Mouse (Mus musculus) midbrain, embryonic 15.5 days (tissue): ENCODE results near the gene Hist1h4n. TPM values are rescaled to one million over a fixed set of nuclear protein-coding genes. Genes with fewer than 3 reads are reported as not detected.
A peak's percentile ranks its signal among the peaks of the same experiment; 100 is the strongest.
"Not testable (repeated sequence)": the region's sequence is repeated elsewhere in the genome, so short reads cannot be mapped to it uniquely, and the experiment has no call there.

Experiments used
- ATAC-seq: fragments of 200-750 bp; cut with Nextera tagmentation; replicated peaks from 2 replicates; pipeline ENCODE4 v1.8.0; 2017; ENCODE audit warnings: moderate TSS enrichment
- H3K27ac ChIP-seq: fragments of 300-500 bp; sonication (generic); 2 replicates; pipeline ENCODE4 v1.5.1; 2015; ENCODE audit warnings: mild to moderate bottlenecking, inconsistent platforms
- H3K27me3 ChIP-seq: fragments of 300-500 bp; sonication (generic); replicated peaks from 2 replicates; pipeline ENCODE4 v1.6.1; 2015; ENCODE audit warnings: inconsistent platforms
- H3K36me3 ChIP-seq: fragments of 300-500 bp; sonication (generic); replicated peaks from 2 replicates; pipeline ENCODE4 v1.6.1; 2015; ENCODE audit warnings: inconsistent platforms
- H3K4me1 ChIP-seq: fragments of 300-500 bp; sonication (generic); 2 replicates; pipeline ENCODE4 v1.6.1; 2015; ENCODE audit warnings: inconsistent platforms
- H3K4me2 ChIP-seq: fragments of 300-500 bp; sonication (generic); 2 replicates; pipeline ENCODE4 v1.6.1; 2015; ENCODE audit warnings: inconsistent platforms, mild to moderate bottlenecking, moderate library complexity
- H3K4me3 ChIP-seq: fragments of 300-500 bp; sonication (generic); 2 replicates; pipeline ENCODE4 v1.5.1; 2015; ENCODE audit warnings: mild to moderate bottlenecking, inconsistent platforms
- H3K9ac ChIP-seq: fragments of 300-500 bp; sonication (generic); 2 replicates; pipeline ENCODE4 v1.6.1; 2015; ENCODE audit warnings: mild to moderate bottlenecking, inconsistent platforms
- H3K9me3 ChIP-seq: fragments of 300-500 bp; sonication (generic); 2 replicates; pipeline ENCODE4 v1.6.1; 2016; ENCODE audit warnings: inconsistent platforms
- WGBS: fragments of 180-500 bp; shearing (Covaris S2); methylation state at CpG from one replicate; pipeline ENCODE4 v1.1.7; 2015; ENCODE audit warnings: mixed read lengths; 5-methylcytosine and 5-hydroxymethylcytosine counted together
- microRNA-seq: library from miRNA; unstranded; fragments of <30 nt; microRNA quantifications from one replicate; pipeline ENCODE4, GENCODE M21; 2016
- polyA plus RNA-seq: library from polyadenylated mRNA; unstranded; fragments of >200 nt; fragmentation: Nextera tagmentation; extraction: Ambion mirVana; gene quantifications from 2 replicates; pipeline ENCODE4 v1.2.1, GENCODE M21; 2015

The Hist1h4n gene
- polyA plus RNA-seq, 1 experiment from 2014 or later: 4.2 TPM

DNA sequence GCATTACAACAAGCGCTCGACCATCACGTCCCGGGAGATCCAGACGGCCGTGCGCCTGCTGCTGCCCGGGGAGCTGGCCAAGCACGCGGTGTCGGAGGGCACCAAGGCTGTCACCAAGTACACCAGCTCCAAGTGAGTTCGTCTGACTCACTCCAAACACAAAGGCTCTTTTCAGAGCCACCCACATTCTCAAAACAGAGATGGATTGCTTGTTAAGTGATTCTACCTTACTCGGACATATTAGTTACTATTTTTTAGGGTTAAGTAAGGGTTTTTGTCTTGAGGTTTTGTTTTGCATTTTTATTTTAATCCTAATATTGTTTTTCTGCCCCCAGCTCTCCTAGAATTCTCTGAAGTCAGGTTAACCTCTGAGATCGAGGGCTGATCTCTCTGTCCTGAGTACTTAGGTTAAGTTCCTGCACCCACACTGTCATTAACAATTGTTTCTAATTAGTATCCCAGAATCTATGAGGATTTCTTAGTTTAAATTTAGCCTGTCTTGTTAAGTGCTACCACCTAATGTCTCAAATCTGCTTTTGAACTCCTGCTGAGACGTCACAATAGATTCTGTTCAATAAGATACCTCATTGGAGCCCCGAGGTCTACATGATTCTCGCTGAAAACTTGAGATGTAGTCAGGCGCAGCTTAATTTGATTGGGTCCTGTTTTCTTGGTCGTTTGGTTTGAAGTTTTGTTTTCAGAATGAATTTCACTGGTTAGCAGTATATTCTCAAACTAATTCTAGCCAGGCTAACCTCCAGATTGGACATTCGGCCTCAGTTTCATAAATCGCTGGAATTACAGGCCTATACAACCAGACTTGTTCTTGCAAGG is 44.0 kb downstream of the Hist1h4n start:
- no peaks in the 10 kb centered on the region for H3K36me3 ChIP-seq
- 11% methylated on average over 14 of the region's 21 CpGs for WGBS
- H3K4me1 ChIP-seq: peaks cover 21% of the 10 kb centered on the region
- no peak; the same call in 1 of the 2 replicates for ATAC-seq
- 0 out of 2 replicates have a peak, but pooled peaks cover 2% of the 10 kb centered on the region for H3K27me3 ChIP-seq
- H3K9me3 ChIP-seq: no peaks in the 10 kb centered on the region
- H3K4me3 ChIP-seq: peak overlapping the region; percentile 41
- peak overlapping the region; percentile 69 for H3K4me2 ChIP-seq
- peak overlapping the region; percentile 38; the same call in 1 of the 2 replicates for H3K27ac ChIP-seq
- H3K9ac ChIP-seq: 0 out of 2 replicates have a peak overlapping the region, but pooled peaks have one; percentile 2

DNA sequence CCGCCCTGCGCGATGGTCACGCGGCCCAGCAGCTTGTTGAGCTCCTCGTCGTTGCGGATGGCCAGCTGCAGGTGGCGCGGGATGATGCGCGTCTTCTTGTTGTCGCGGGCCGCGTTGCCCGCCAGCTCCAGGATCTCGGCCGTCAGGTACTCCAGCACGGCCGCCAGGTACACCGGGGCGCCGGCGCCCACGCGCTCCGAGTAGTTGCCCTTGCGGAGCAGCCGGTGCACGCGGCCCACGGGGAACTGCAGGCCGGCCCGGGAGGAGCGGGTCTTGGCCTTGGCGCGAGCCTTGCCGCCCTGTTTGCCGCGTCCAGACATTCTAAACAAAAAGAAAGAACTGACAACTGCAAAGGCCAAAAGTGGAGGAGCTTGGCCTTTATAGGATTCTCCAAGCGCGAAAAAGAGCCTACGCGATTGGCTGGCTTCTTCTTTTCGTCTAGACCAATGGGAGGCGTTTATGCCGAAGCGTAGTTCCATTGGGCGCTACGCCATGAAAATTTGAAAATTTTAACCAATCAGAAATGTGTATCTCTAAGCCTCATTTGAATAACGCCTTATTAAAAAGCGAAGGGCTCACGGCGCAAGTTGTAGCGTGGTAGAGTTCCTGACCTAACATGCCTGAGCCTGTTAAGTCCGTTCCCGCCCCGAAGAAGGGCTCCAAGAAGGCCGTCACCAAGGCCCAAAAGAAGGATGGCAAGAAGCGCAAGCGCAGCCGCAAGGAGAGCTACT is 44.9 kb downstream of the Hist1h4n start, which contains the start of the genes Hist1h2an and Hist1h2bp:
Gene Hist1h2an, minus strand, starts transcription at position 320 of the 731 bp plus-strand sequence.
Gene Hist1h2bp, plus strand, starts transcription at position 563 of the 731 bp plus-strand sequence.
- H3K36me3 ChIP-seq, H3K27me3 ChIP-seq, H3K9me3 ChIP-seq: not testable (repeated sequence)
- peak within 1 kb of the TSS; percentile 69 for H3K4me2 ChIP-seq
- WGBS: under 1% methylated on average over 41 of the region's 63 CpGs
- ATAC-seq: peak; percentile 95
- peaks cover 29% of the 10 kb centered on the region for H3K4me1 ChIP-seq
- H3K27ac ChIP-seq: peak within 1 kb of the TSS; percentile 79
- H3K9ac ChIP-seq: peak within 1 kb of the TSS; percentile 22; the same call in 1 of the 2 replicates
- peak within 1 kb of the TSS; percentile 41 for H3K4me3 ChIP-seq

DNA sequence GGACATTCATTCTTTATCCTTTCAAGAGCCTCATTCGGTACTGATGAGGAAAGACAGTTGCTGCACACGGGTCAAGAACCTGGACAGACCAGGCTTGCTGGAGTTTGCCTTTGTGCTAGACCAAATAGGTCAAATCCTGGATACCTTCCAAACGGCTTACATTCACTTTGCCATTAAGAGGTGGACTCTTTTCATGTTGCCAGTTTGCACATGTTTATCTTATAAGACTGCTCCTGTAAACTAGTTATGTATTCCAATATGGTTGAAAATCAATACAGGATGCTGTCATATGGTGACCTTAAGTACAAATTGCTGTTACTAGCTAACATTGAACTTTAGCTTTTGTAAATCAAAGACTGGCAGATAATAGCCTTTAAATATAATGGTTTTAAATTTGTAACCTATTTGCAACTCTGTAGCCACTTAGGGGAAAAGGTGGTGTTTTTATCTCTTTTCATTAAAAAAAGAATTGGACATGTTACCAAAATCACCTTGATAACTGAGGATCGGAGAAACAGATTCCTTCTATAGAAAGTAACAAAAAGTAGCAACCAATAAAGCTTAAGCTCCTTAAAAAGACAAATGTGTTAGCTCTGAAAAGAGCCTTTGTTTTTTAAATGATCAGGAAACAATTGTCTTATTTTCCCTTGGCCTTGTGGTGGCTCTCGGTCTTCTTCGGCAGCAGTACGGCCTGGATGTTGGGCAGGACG is 45.7 kb downstream of the Hist1h4n start:
- peak overlapping the region; percentile 69 for H3K4me2 ChIP-seq
- no peaks in the 10 kb centered on the region for H3K9me3 ChIP-seq
- H3K27ac ChIP-seq: peak overlapping the region; percentile 75
- ATAC-seq: no peak
- H3K9ac ChIP-seq: peak overlapping the region; percentile 22; the same call in 1 of the 2 replicates
- no peaks in the 10 kb centered on the region for H3K27me3 ChIP-seq
- H3K36me3 ChIP-seq: no peaks in the 10 kb centered on the region
- H3K4me3 ChIP-seq: peak overlapping the region; percentile 41
- 2% methylated on average over 8 of the region's 8 CpGs for WGBS
- peaks cover 29% of the 10 kb centered on the region for H3K4me1 ChIP-seq

DNA sequence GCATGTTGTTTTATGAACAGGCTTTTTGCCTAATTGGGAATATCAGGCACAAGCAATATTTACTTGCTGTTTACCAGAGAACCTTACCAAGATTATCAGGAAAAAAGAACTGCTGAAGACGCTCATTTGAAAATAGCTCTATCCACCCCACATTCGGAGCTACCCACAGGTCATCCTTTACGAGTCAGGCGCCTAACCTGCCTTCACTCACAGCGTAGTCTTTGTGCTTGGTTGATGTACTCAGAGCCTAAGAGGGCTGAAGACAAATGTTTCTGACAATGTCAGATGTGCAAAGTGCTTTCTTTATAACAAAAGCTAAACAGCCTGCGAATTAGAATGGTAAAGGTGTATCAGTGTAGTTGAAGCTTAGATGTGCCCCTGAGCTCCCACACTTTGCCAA is 47.7 kb downstream of the Hist1h4n start:
- ATAC-seq: no peak
- Histone ChIP-seq H3K27me3 (no peaks in the 10 kb centered on the region), H3K4me1 (peaks cover 44% of the 10 kb centered on the region), H3K4me3 (no peak overlapping the region), H3K27ac (no peak overlapping the region), H3K4me2 (0 out of 2 replicates have a peak overlapping the region, but pooled peaks have one; percentile 81), H3K9ac (no peak overlapping the region), H3K9me3 (no peaks in the 10 kb centered on the region), H3K36me3 (no peaks in the 10 kb centered on the region)
- 22% methylated on average over 6 of the region's 6 CpGs for WGBS

DNA sequence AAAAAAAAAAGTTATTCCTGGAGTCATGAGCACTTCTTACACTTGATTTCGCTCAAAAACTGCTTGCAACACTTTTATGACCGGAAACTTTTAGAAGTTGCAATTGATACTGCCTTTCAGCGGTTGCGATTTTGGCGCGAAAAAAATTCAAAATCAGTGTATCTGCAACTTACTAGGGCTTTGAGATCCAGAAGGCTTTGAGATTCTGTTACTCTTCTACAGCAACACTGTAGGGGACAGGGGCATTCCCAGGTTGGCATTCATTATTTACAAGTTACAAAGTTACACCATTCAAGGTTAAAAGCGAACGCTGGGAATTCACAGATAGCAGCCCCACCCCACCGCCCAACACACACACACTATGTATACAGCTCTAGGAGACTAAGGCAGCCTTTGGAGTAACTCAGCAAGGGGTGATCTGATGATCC is 48.2 kb downstream of the Hist1h4n start:
- Histone ChIP-seq H3K27ac (0 out of 2 replicates have a peak overlapping the region, but pooled peaks have one; percentile 67), H3K27me3 (no peaks in the 10 kb centered on the region), H3K4me3 (peak overlapping the region; percentile 41), H3K9ac (no peak overlapping the region), H3K4me1 (peaks cover 46% of the 10 kb centered on the region), H3K36me3 (no peaks in the 10 kb centered on the region), H3K4me2 (peak overlapping the region; percentile 81), H3K9me3 (no peaks in the 10 kb centered on the region)
- 2% methylated on average over 9 of the region's 9 CpGs for WGBS
- no peak for ATAC-seq

DNA sequence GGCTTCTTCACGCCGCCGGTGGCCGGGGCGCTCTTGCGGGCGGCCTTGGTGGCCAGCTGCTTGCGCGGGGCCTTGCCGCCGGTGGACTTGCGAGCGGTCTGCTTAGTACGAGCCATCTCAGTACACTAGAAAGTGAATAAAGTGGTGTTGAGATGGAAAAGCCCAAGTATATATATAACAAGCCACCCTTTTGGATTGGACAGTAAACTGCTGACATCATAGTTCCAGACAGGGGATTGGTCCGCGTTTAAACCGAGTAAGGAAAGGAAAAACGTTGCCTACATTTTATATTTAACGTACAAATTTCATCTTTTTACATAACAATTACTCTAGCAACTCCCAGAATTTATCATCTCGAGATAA is 48.8 kb downstream of the Hist1h4n start, which contains the start of gene Hist1h3i:
Gene Hist1h3i, minus strand, starts transcription at position 116 of the 363 bp plus-strand sequence.
- Histone ChIP-seq H3K9me3 (no peaks in the 10 kb centered on the region), H3K36me3 (no peaks in the 10 kb centered on the region), H3K4me1 (peaks cover 49% of the 10 kb centered on the region), H3K27me3 (no peaks in the 10 kb centered on the region), H3K4me2 (peak within 1 kb of the TSS; percentile 81), H3K27ac (peak within 1 kb of the TSS; percentile 78), H3K9ac (peak within 1 kb of the TSS; percentile 38; the same call in 1 of the 2 replicates), H3K4me3 (peak within 1 kb of the TSS; percentile 41)
- under 1% methylated on average over 19 of the region's 20 CpGs for WGBS
- peak; percentile 80 for ATAC-seq

DNA sequence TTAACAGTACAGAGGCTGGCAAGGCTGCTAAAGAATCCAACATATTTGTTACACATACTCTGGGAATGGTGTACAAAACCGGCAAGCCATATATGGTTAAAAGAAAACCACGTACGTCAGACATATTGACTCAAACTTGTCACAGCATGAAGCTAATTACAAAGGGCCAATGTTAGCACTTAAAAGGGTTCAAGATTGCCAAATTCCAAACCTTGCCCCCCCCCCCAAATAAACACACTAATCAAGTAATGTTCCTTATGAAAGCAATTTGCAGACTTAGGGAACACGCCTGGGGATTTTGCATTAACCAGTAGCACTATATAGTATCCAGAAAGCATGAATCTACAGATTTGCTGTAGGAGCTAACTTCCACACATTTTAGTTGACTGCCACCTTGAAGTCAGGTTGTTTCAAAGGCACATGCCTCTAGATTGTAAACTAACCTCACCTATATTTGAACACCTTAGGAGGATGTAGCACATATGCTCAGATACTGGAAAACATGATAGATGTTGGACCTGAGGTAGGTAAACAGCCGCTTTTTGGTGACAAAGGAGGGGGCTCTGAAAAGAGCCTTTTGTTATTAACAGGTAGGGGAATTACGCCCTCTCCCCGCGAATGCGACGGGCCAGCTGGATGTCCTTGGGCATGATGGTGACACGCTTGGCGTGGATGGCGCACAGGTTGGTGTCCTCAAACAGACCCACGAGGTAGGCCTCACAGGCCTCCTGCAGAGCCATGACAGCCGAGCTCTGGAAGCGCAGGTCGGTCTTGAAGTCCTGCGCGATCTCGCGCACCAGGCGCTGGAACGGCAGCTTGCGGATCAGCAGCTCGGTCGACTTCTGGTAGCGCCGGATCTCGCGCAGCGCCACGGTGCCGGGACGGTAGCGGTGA is 49.4 kb downstream of the Hist1h4n start:
- not testable (repeated sequence) for H3K27me3 ChIP-seq, H3K36me3 ChIP-seq, ATAC-seq, H3K9me3 ChIP-seq
- WGBS: 1% methylated on average over 21 of the region's 35 CpGs
- peak overlapping the region; percentile 78 for H3K27ac ChIP-seq
- peak overlapping the region; percentile 81 for H3K4me2 ChIP-seq
- H3K4me3 ChIP-seq: peak overlapping the region; percentile 41
- peak overlapping the region; percentile 38; the same call in 1 of the 2 replicates for H3K9ac ChIP-seq
- peaks cover 45% of the 10 kb centered on the region for H3K4me1 ChIP-seq

Small RNAs within 50 kb of the gene (microRNA-seq; reads per million reads assigned to microRNA genes)
- gene Gm19658 (not detected), gene Gm44346 (not detected), gene Gm44466 (not detected)

Other genes starting within 250 kb of the Hist1h4n start
- gene Olfr1362, start 218.2 kb downstream of the Hist1h4n start, polyA plus RNA-seq: not detected in 2 replicates
- gene Olfr11, start 189.7 kb downstream of the Hist1h4n start, polyA plus RNA-seq: 0.06 and 0.08 TPM in 2 replicates
- not detected in 2 replicates for gene Olfr1361, start 168.8 kb downstream of the Hist1h4n start, polyA plus RNA-seq
- not detected in 2 replicates for gene Olfr1360, start 154.8 kb downstream of the Hist1h4n start, polyA plus RNA-seq
- not detected in 2 replicates for gene Olfr1359, start 134.1 kb downstream of the Hist1h4n start, polyA plus RNA-seq
- gene Hist1h2bl, start 116.1 kb downstream of the Hist1h4n start, polyA plus RNA-seq: 0.59 TPM in 1 of 2 replicates, not detected in the other
- gene Hist1h2ai, start 115.8 kb downstream of the Hist1h4n start, polyA plus RNA-seq: 3.9 and 10.3 TPM in 2 replicates
- 1.1 TPM in 1 of 2 replicates, not detected in the other for gene Hist1h3h, start 114.5 kb downstream of the Hist1h4n start, polyA plus RNA-seq
- 0.39 and 1.7 TPM in 2 replicates for gene Hist1h2bm, start 110.2 kb downstream of the Hist1h4n start, polyA plus RNA-seq
- 0.93 TPM in 1 of 2 replicates, not detected in the other for gene Hist1h4j, start 97.1 kb downstream of the Hist1h4n start, polyA plus RNA-seq
- 1.8 and 4.2 TPM in 2 replicates for gene Hist1h4k, start 81.7 kb downstream of the Hist1h4n start, polyA plus RNA-seq
- 5.5 and 6.9 TPM in 2 replicates for gene Hist1h2ak, start 78.4 kb downstream of the Hist1h4n start, polyA plus RNA-seq
- 0.89 TPM in 1 of 2 replicates, not detected in the other for gene Hist1h2bn, start 78.1 kb downstream of the Hist1h4n start, polyA plus RNA-seq
- 3.4 and 3.7 TPM in 2 replicates for gene Hist1h1b, start 51.6 kb downstream of the Hist1h4n start, polyA plus RNA-seq
- gene Hist1h3i, start 48.8 kb downstream of the Hist1h4n start, polyA plus RNA-seq: 26.1 and 35.4 TPM in 2 replicates
- 3.8 TPM in 1 of 2 replicates, not detected in the other for gene Hist1h2an, start 45.0 kb downstream of the Hist1h4n start, polyA plus RNA-seq
- 0.31 and 0.87 TPM in 2 replicates for gene Hist1h2bp, start 44.7 kb downstream of the Hist1h4n start, polyA plus RNA-seq
- gene Hist1h2bq, start 22.0 kb downstream of the Hist1h4n start, polyA plus RNA-seq: 3.6 and 4.1 TPM in 2 replicates
- not detected in 2 replicates for gene Hist1h2ao, start 21.7 kb downstream of the Hist1h4n start, polyA plus RNA-seq
- gene Hist1h4m, start 20.4 kb downstream of the Hist1h4n start, polyA plus RNA-seq: 1.4 TPM in 1 of 2 replicates, not detected in the other
- gene Hist1h2ap, start 1.3 kb upstream of the Hist1h4n start, polyA plus RNA-seq: 432 and 476 TPM in 2 replicates
- 4.0 and 4.1 TPM in 2 replicates for gene Hist1h2br, start 1.5 kb upstream of the Hist1h4n start, polyA plus RNA-seq
- 14.0 TPM in 2 replicates for gene Zfp184, start 112.9 kb upstream of the Hist1h4n start, polyA plus RNA-seq
- not detected in 2 replicates for gene Pom121l2, start 149.0 kb upstream of the Hist1h4n start, polyA plus RNA-seq
- gene Prss16, start 177.5 kb upstream of the Hist1h4n start, polyA plus RNA-seq: not detected in 2 replicates
- 1.9 TPM in 1 of 2 replicates, not detected in the other for gene Hist1h2ah, start 203.4 kb upstream of the Hist1h4n start, polyA plus RNA-seq
- 0.54 and 0.63 TPM in 2 replicates for gene Hist1h2bk, start 203.7 kb upstream of the Hist1h4n start, polyA plus RNA-seq
- 5.7 and 7.7 TPM in 2 replicates for gene Hist1h4i, start 209.2 kb upstream of the Hist1h4n start, polyA plus RNA-seq
- 5.4 and 6.8 TPM in 2 replicates for gene Hist1h2ag, start 210.7 kb upstream of the Hist1h4n start, polyA plus RNA-seq
- gene Hist1h2bj, start 211.0 kb upstream of the Hist1h4n start, polyA plus RNA-seq: 2.9 and 3.0 TPM in 2 replicates